Mouse (Mus musculus): ENCODE data around the gene Slc38a10. TPM values are rescaled to one million over a fixed set of nuclear protein-coding genes. Genes with fewer than 3 reads are reported as not detected.
A peak's percentile ranks its signal among the peaks of the same experiment; 100 is the strongest.

Slc38a10 gene
- polyA plus RNA-seq, 1 experiment, result 90.4 TPM

- peak overlapping the region; percentile 40 for H3K27ac ChIP-seq (ENCODE audit: control insufficient read depth, insufficient read depth, low read depth, low read length)
- H3K4me3 ChIP-seq (ENCODE audit: control insufficient read depth, low read depth, low read length), result no peak overlapping the region
- no peaks in the 10 kb centered on the region for H3K27me3 ChIP-seq (ENCODE audit: control insufficient read depth, insufficient read depth, low read length)
- H3K4me1 ChIP-seq (ENCODE audit: control insufficient read depth, insufficient read depth, low read length), result peaks cover 37% of the 10 kb centered on the region
- TF ChIP-seq POLR2A (IDR thresholded peaks at IDR 0.05; ENCODE audit: control insufficient read depth, low read depth, low read length) (no peak), CTCF (IDR thresholded peaks at IDR 0.05; ENCODE audit: control insufficient read depth, insufficient read depth, insufficient replicate concordance, low read depth, low read length) (no peak)
- no peaks in the 10 kb centered on the region for H3K36me3 ChIP-seq (ENCODE audit: control insufficient read depth, insufficient read depth, low read length)
Observed at GRCm38 (mm10) chr11:120184371-120185315, 33.5 kb upstream of the Slc38a10 start.

- no peak overlapping the region for H3K4me3 ChIP-seq (ENCODE audit: control insufficient read depth, low read depth, low read length)
- no peak overlapping the region for H3K27ac ChIP-seq (ENCODE audit: control insufficient read depth, insufficient read depth, low read depth, low read length)
Observed at GRCm38 (mm10) chr11:120183708-120184107, 32.6 kb upstream of the Slc38a10 start.

GRCm38 (mm10) chr11:120183180-120183579, 32.0 kb upstream of the Slc38a10 start:
- H3K4me3 ChIP-seq (ENCODE audit: control insufficient read depth, low read depth, low read length), result no peak overlapping the region
- H3K36me3 ChIP-seq (ENCODE audit: control insufficient read depth, insufficient read depth, low read length), result no peaks in the 10 kb centered on the region
- no peaks in the 10 kb centered on the region for H3K27me3 ChIP-seq (ENCODE audit: control insufficient read depth, insufficient read depth, low read length)
- peaks cover 31% of the 10 kb centered on the region for H3K4me1 ChIP-seq (ENCODE audit: control insufficient read depth, insufficient read depth, low read length)
- TF ChIP-seq CTCF (IDR thresholded peaks at IDR 0.05; ENCODE audit: control insufficient read depth, insufficient read depth, insufficient replicate concordance, low read depth, low read length), result no peak
- no peak for TF ChIP-seq POLR2A (IDR thresholded peaks at IDR 0.05; ENCODE audit: control insufficient read depth, low read depth, low read length)
- no peak overlapping the region for H3K27ac ChIP-seq (ENCODE audit: control insufficient read depth, insufficient read depth, low read depth, low read length)

More at GRCm38 (mm10) chr11:120183708-120184107, 32.6 kb upstream of the Slc38a10 start:
- Histone ChIP-seq H3K27me3 (ENCODE audit: control insufficient read depth, insufficient read depth, low read length) (no peaks in the 10 kb centered on the region), H3K4me1 (ENCODE audit: control insufficient read depth, insufficient read depth, low read length) (peaks cover 29% of the 10 kb centered on the region), H3K36me3 (ENCODE audit: control insufficient read depth, insufficient read depth, low read length) (no peaks in the 10 kb centered on the region)
- no peak for TF ChIP-seq CTCF (IDR thresholded peaks at IDR 0.05; ENCODE audit: control insufficient read depth, insufficient read depth, insufficient replicate concordance, low read depth, low read length)
- TF ChIP-seq POLR2A (IDR thresholded peaks at IDR 0.05; ENCODE audit: control insufficient read depth, low read depth, low read length), result no peak

- Histone ChIP-seq H3K36me3 (ENCODE audit: control insufficient read depth, insufficient read depth, low read length) (no peaks in the 10 kb centered on the region), H3K4me3 (ENCODE audit: control insufficient read depth, low read depth, low read length) (no peak overlapping the region), H3K27ac (ENCODE audit: control insufficient read depth, insufficient read depth, low read depth, low read length) (no peak overlapping the region), H3K4me1 (ENCODE audit: control insufficient read depth, insufficient read depth, low read length) (peaks cover 26% of the 10 kb centered on the region), H3K27me3 (ENCODE audit: control insufficient read depth, insufficient read depth, low read length) (no peaks in the 10 kb centered on the region)
- no peak for TF ChIP-seq POLR2A (IDR thresholded peaks at IDR 0.05; ENCODE audit: control insufficient read depth, low read depth, low read length)
- no peak for TF ChIP-seq CTCF (IDR thresholded peaks at IDR 0.05; ENCODE audit: control insufficient read depth, insufficient read depth, insufficient replicate concordance, low read depth, low read length)
Observed at GRCm38 (mm10) chr11:120182396-120183030, 31.4 kb upstream of the Slc38a10 start.

GRCm38 (mm10) chr11:120181379-120181778, 30.2 kb upstream of the Slc38a10 start:
- Histone ChIP-seq H3K4me3 (ENCODE audit: control insufficient read depth, low read depth, low read length) (no peak overlapping the region), H3K36me3 (ENCODE audit: control insufficient read depth, insufficient read depth, low read length) (no peaks in the 10 kb centered on the region), H3K27ac (ENCODE audit: control insufficient read depth, insufficient read depth, low read depth, low read length) (no peak overlapping the region), H3K4me1 (ENCODE audit: control insufficient read depth, insufficient read depth, low read length) (peaks cover 17% of the 10 kb centered on the region), H3K27me3 (ENCODE audit: control insufficient read depth, insufficient read depth, low read length) (no peaks in the 10 kb centered on the region)
- no peak for TF ChIP-seq POLR2A (IDR thresholded peaks at IDR 0.05; ENCODE audit: control insufficient read depth, low read depth, low read length)

- H3K27ac ChIP-seq (ENCODE audit: control insufficient read depth, insufficient read depth, low read depth, low read length), result no peak overlapping the region
- TF ChIP-seq CTCF (IDR thresholded peaks at IDR 0.05; ENCODE audit: control insufficient read depth, insufficient read depth, insufficient replicate concordance, low read depth, low read length) (no peak), POLR2A (IDR thresholded peaks at IDR 0.05; ENCODE audit: control insufficient read depth, low read depth, low read length) (no peak)
- no peaks in the 10 kb centered on the region for H3K27me3 ChIP-seq (ENCODE audit: control insufficient read depth, insufficient read depth, low read length)
- H3K4me1 ChIP-seq (ENCODE audit: control insufficient read depth, insufficient read depth, low read length), result peaks cover 4% of the 10 kb centered on the region; the same call in 1 of the 2 replicates
- no peak overlapping the region for H3K4me3 ChIP-seq (ENCODE audit: control insufficient read depth, low read depth, low read length)
- H3K36me3 ChIP-seq (ENCODE audit: control insufficient read depth, insufficient read depth, low read length), result no peaks in the 10 kb centered on the region
Observed at GRCm38 (mm10) chr11:120179374-120179773, 28.2 kb upstream of the Slc38a10 start.

- TF ChIP-seq POLR2A (IDR thresholded peaks at IDR 0.05; ENCODE audit: control insufficient read depth, low read depth, low read length) (no peak), CTCF (IDR thresholded peaks at IDR 0.05; ENCODE audit: control insufficient read depth, insufficient read depth, insufficient replicate concordance, low read depth, low read length) (no peak)
- H3K4me1 ChIP-seq (ENCODE audit: control insufficient read depth, insufficient read depth, low read length), result peaks cover 4% of the 10 kb centered on the region; the same call in 1 of the 2 replicates
- H3K4me3 ChIP-seq (ENCODE audit: control insufficient read depth, low read depth, low read length), result no peak overlapping the region
- no peak overlapping the region for H3K27ac ChIP-seq (ENCODE audit: control insufficient read depth, insufficient read depth, low read depth, low read length)
- H3K36me3 ChIP-seq (ENCODE audit: control insufficient read depth, insufficient read depth, low read length), result no peaks in the 10 kb centered on the region
- H3K27me3 ChIP-seq (ENCODE audit: control insufficient read depth, insufficient read depth, low read length), result no peaks in the 10 kb centered on the region
Observed at GRCm38 (mm10) chr11:120175948-120176347, 24.8 kb upstream of the Slc38a10 start.
